Mouse (Mus musculus) effector memory CD4-positive, alpha-beta T cell, adult 5 months (primary cell): Measurements from ENCODE around the gene Gldc. TPM values are rescaled to one million over a fixed set of nuclear protein-coding genes. Genes with fewer than 3 reads are reported as not detected.

ENCODE experiments used
- polyA plus RNA-seq: library from polyadenylated mRNA; unstranded; fragments of 100-300 nt; shearing (Covaris generic); gene quantifications from one replicate; pipeline ENCODE4 v1.2.1, GENCODE M21; 2017

The Gldc gene
- 9.4 TPM for polyA plus RNA-seq

GRCm38 (mm10) chr19:30174919-30175571 lies at the start of gene Gldc:
Gene Gldc, minus strand, starts transcription at chr19:30175429.

Other genes with a start within 250 kb of the Gldc start
- gene Trpd52l3, start 171.6 kb downstream of the Gldc start, polyA plus RNA-seq: not detected
- gene Uhrf2, start 144.9 kb downstream of the Gldc start, polyA plus RNA-seq: 411 TPM
- not detected for gene Mbl2, start 57.5 kb upstream of the Gldc start, polyA plus RNA-seq